Mouse (Mus musculus) left cerebral cortex, postnatal 14 days (tissue): ENCODE measurements around the gene Nit1. TPM values are rescaled to one million over a fixed set of nuclear protein-coding genes. Genes with fewer than 3 reads are reported as not detected.
"Not testable (repeated sequence)": the region's sequence is repeated elsewhere in the genome, so short reads cannot be mapped to it uniquely, and the experiment has no call there.

Experiments
- DNase-seq, 2 experiments: peaks; one replicate each; pipeline ENCODE4 v3.0.0; 2021 to 2022; ENCODE audit warnings: low spot score in 2 of 2, mixed read lengths in 1 of 2
- intact Hi-C: fragments of 180-260 bp; cut with DNase I; formaldehyde crosslinking; loops from one replicate; pipeline ENCODE4 v1.15.1; 2025
- total RNA-seq, 2 experiments: library from RNA; stranded (reverse); gene quantifications; 2 replicates each; pipeline ENCODE4 v1.2.3; 2021

Gene Nit1
- total RNA-seq, 2 experiments from 2014 or later = 41.0 to 44.4 TPM

DNA sequence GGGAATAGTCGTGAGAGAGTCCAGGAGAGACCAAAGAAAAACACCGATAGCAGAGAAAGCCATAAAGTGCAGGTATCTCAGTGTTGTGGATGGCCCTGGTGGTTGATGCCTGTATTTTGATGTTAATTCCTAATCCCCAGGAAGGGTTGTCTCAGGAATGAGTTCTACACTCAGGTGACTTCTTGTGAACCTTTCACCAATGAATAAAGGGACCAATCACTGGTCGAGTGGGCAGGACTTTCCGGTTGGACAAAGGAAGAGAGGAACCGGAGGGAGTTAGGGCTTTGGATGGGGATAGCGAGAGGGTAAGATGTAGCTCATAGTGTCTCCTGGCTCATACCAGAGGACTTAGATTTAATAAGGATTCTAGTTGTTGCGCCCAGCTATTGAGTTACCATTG is 25.7 kb downstream of the Nit1 start:
- intact Hi-C loops = no loop called here
- no peak for DNase-seq

- DNase-seq = no peak
- intact Hi-C loops = no loop called here
Observed at GRCm38 (mm10) chr1:171309321-171309720, 36.1 kb downstream of the Nit1 start.

DNA sequence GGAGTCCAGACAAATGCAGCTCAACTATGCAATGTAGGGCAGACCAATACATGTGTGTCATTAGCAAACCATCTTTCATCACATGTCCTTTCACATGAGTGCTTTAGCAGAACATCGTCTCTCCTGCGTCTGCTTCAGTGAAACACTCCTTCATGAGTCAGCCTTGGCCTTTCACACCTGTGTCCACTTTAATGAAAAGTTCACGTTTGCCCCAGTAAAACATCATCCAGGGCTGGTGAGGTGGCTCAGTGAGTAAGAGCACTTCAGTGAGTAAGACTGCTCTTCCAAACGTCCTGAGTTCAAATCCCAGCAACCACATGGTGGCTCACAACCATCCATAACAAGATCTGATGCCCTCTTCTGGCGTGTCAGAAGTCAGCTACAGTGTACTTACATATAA is 39.3 kb downstream of the Nit1 start:
- DNase-seq, intact Hi-C loops: not testable (repeated sequence)

DNA sequence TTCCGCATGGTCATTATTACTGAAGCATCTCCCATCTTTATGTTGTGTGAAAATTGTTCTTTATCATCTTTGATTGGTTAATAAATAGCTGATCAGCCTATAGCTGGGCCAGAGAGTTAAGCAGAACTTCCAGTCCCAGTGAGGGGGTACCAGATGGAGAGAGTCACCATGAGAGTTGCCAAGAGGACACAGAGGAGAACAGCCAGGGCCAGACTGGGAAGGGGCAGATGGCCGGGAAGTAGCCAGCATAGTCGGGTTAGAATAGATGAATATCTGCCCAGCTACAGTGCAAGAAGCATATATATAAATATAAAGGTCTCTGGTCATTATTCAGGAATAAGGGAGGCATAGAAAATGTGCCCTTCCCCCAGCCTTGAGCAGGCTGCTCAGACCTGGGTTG is 47.2 kb downstream of the Nit1 start:
- intact Hi-C loops = no loop called here

DNA sequence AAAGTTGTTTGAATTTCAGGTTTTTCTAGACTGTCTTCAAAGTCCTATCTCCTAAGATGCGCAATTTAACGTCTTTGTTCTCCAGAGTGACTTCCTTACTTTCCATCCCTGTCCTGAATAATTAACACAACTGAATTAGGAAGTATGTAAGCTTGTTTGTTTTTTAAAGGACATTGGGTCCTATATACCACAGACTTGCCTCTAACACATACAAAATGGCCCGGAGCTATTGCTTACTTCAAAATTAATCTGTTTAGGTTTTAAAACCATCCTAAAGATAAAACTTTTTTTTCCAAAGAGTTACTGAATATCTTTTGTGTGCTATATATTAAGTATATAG is 50.4 kb downstream of the Nit1 start:
- DNase-seq = no peak
- intact Hi-C loops = no loop called here

More for the DNA sequence above, 47.2 kb downstream of the Nit1 start:
- DNase-seq = no peak

DNA sequence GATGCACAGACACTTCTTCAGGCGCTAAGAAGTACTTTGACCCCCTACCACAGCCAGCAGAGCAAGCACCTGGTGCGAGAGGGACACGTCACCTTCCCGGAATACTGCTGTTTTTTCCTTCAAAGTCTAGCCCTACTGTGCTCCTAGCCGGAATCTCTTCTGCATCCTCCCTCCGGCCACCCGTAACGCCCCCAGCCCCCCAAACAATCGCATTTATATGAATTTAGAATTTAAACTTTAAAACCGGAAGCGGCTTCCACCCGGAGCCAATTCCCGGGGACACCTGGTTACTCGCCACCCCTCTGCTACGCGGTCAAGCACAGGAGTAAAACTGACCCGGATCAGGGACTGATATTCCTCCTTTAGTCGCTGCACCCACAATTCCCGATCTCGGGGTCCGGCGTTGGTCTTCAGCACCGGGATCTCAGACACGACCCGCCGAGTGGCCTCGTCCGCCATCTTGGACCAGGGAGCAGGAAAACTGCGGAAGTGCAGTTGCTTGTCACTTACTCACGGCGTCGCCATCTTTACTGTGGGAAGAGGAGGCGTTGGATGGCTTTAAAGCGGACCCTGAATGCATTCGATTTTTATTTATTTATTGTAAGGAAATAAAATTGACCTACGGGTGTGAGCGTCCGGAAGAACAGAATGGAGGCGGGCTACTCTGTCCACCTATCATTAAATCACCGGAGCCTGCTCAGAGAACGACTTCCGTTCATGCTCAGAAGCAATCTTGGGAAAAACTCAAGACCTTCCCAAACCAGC is 51.0 kb downstream of the Nit1 start, which contains the start of gene Ufc1:
Gene Ufc1 (minus strand): TSS at position 727 of the 765 bp plus-strand sequence.
- DNase-seq = peak; percentile 81 to 84
- intact Hi-C loops = loop anchor here (5.0 kb wide), 1 partner anchor 33 kb away; the partner anchor contains the start of gene Dedd

GRCm38 (mm10) chr1:171293906-171294297 is 51.5 kb downstream of the Nit1 start:
- DNase-seq = no peak
- intact Hi-C loops = loop anchor here (5.0 kb wide), 1 partner anchor 33 kb away; the partner anchor contains the start of gene Dedd

DNA sequence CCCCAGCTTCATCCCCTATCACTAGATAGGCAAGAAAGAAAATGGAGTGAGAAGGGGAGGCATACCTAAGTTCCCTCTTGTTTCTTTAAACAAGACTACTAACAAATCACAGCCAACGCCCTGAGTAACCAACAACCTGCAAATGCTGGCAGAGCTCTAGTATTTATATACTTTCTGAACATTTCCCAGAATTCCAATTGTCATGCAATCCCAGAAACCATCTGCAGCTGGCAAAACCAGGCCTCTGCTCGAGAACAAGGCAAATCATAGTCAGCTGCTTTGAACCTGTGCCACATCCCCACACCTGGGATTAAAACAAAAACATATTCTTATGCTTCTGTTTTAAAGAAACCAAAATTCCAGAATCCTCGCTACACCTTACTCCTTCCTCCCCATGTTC is 52.1 kb downstream of the Nit1 start:
- intact Hi-C loops = loop anchor here (5.0 kb wide), 1 partner anchor 34 kb away; the partner anchor contains the start of gene Dedd
- peak in 1 of 2 experiments; percentile 57 for DNase-seq

GRCm38 (mm10) chr1:171288328-171288727 is 57.1 kb downstream of the Nit1 start:
- intact Hi-C loops = no loop called here
- DNase-seq = no peak

Other genes with a start within 250 kb of the Nit1 start
- gene Cfap126, start 231.7 kb downstream of the Nit1 start, total RNA-seq = under 1 TPM; 0.62 to 0.74 TPM
- gene Sdhc, start 195.0 kb downstream of the Nit1 start, total RNA-seq = 100 to 1,000 TPM; 211 to 216 TPM
- not detected for gene Mpz, start 194.9 kb downstream of the Nit1 start, total RNA-seq
- 10 to 100 TPM; 47.4 to 67.2 TPM for gene Pcp4l1, start 149.4 kb downstream of the Nit1 start, total RNA-seq
- gene Nr1i3, start 131.7 kb downstream of the Nit1 start, total RNA-seq = not detected
- 10 to 100 TPM; 69.6 to 72.1 TPM for gene Tomm40l, start 123.1 kb downstream of the Nit1 start, total RNA-seq
- gene Apoa2, start 120.6 kb downstream of the Nit1 start, total RNA-seq = 1 to 10 TPM; 1.6 to 4.9 TPM
- 10 to 100 TPM; 11.1 to 16.0 TPM for gene Fcer1g, start 111.3 kb downstream of the Nit1 start, total RNA-seq
- 10 to 100 TPM; 11.1 to 17.0 TPM for gene Adamts4, start 95.2 kb downstream of the Nit1 start, total RNA-seq
- gene Ndufs2, start 94.3 kb downstream of the Nit1 start, total RNA-seq = 100 to 1,000 TPM; 265 to 285 TPM
- gene B4galt3, start 75.3 kb downstream of the Nit1 start, total RNA-seq = 10 to 100 TPM; 59.8 to 61.3 TPM
- 10 to 100 TPM; 20.5 to 23.9 TPM for gene Ppox, start 64.5 kb downstream of the Nit1 start, total RNA-seq
- gene Usp21, start 57.7 kb downstream of the Nit1 start, total RNA-seq = 10 to 100 TPM; 54.1 to 58.0 TPM
- 100 to 1,000 TPM; 106 to 113 TPM for gene Ufc1, start 50.6 kb downstream of the Nit1 start, total RNA-seq
- gene Dedd, start 16.5 kb downstream of the Nit1 start, total RNA-seq = 10 to 100 TPM; 35.9 to 38.1 TPM
- 100 to 1,000 TPM in 1 of 2 experiments, 10 to 100 TPM in 1; 99.0 to 109 TPM for gene Pfdn2, start within 50 bp of the Nit1 start, total RNA-seq
- 1 to 10 TPM; 4.7 to 7.2 TPM for gene Klhdc9, start 15.2 kb upstream of the Nit1 start, total RNA-seq
- gene Nectin4, start 24.5 kb upstream of the Nit1 start, total RNA-seq = 1 to 10 TPM; 1.0 to 1.4 TPM
- 1 to 10 TPM; 1.8 to 1.9 TPM for gene Arhgap30, start 43.3 kb upstream of the Nit1 start, total RNA-seq
- gene Usf1, start 65.7 kb upstream of the Nit1 start, total RNA-seq = 100 to 1,000 TPM; 105 to 107 TPM
- 1 to 10 TPM; 1.7 to 3.2 TPM for gene Tstd1, start 73.2 kb upstream of the Nit1 start, total RNA-seq
- gene F11r, start 91.9 kb upstream of the Nit1 start, total RNA-seq = 1 to 10 TPM; 7.4 to 8.3 TPM
- 1 to 10 TPM; 4.8 to 5.3 TPM for gene Alyref2, start 157.8 kb upstream of the Nit1 start, total RNA-seq
- not detected for gene Itln1, start 189.6 kb upstream of the Nit1 start, total RNA-seq
- gene Cd244a, start 213.5 kb upstream of the Nit1 start, total RNA-seq = not detected